Mouse (Mus musculus) E14TG2a.4 (cell line): ENCODE results near the gene Ptcd3.
"Not testable (repeated sequence)": the region's sequence is repeated elsewhere in the genome, so short reads cannot be mapped to it uniquely, and the experiment has no call there.

Source experiments
- H3K27me3 ChIP-seq: 2 replicates; pipeline ENCODE4 v1.6.1; 2014; ENCODE audit warnings: low read length, control low read depth; ENCODE audit not compliant: insufficient read depth
- H3K36me3 ChIP-seq: 2 replicates; pipeline ENCODE4 v1.6.1; 2014; ENCODE audit warnings: low read length, control low read depth; ENCODE audit not compliant: insufficient read depth
- H3K4me1 ChIP-seq: replicated peaks from 2 replicates; pipeline ENCODE4 v1.6.1; 2014; ENCODE audit warnings: low read depth, low read length, control low read depth
- H3K4me3 ChIP-seq: replicated peaks from 2 replicates; pipeline ENCODE4 v1.5.1; 2014; ENCODE audit warnings: mild to moderate bottlenecking, low read length
- H3K9me3 ChIP-seq: 2 replicates; pipeline ENCODE4 v1.6.1; 2014; ENCODE audit warnings: low read length, control low read depth
- CTCF ChIP-seq: conservative IDR thresholded peaks from 2 replicates; pipeline ENCODE4 v1.5.1; 2014; ENCODE audit warnings: low read length
- NANOG ChIP-seq: IDR thresholded peaks from 2 replicates; pipeline ENCODE4 v1.6.1; 2014; ENCODE audit warnings: borderline replicate concordance, low read length, mixed read lengths
- POU5F1 ChIP-seq: IDR thresholded peaks from 2 replicates; pipeline ENCODE4 v1.6.1; 2014; ENCODE audit warnings: low read length, borderline replicate concordance

Gene Ptcd3

GRCm38 (mm10) chr6:71934081-71934556 lies 25.6 kb upstream of the Ptcd3 start:
- TF ChIP-seq CTCF (no peak), NANOG (no peak), POU5F1 (no peak)
- H3K4me3 ChIP-seq = no peak overlapping the region
- H3K4me1 ChIP-seq = peaks cover 24% of the 10 kb centered on the region
- no peaks in the 10 kb centered on the region for H3K27me3 ChIP-seq
- H3K9me3 ChIP-seq = no peaks in the 10 kb centered on the region
- peaks cover 99% of the 10 kb centered on the region for H3K36me3 ChIP-seq

GRCm38 (mm10) chr6:71932347-71932746 lies 23.8 kb upstream of the Ptcd3 start:
- Histone ChIP-seq H3K36me3 (peaks cover 98% of the 10 kb centered on the region), H3K27me3 (no peaks in the 10 kb centered on the region), H3K9me3 (no peaks in the 10 kb centered on the region), H3K4me3 (no peak overlapping the region), H3K4me1 (peaks cover 24% of the 10 kb centered on the region)
- no peak for TF ChIP-seq CTCF
- TF ChIP-seq POU5F1 = no peak
- TF ChIP-seq NANOG = no peak

- Histone ChIP-seq H3K9me3 (no peaks in the 10 kb centered on the region), H3K27me3 (no peaks in the 10 kb centered on the region), H3K36me3 (peaks cover 98% of the 10 kb centered on the region), H3K4me1 (peaks cover 24% of the 10 kb centered on the region), H3K4me3 (no peak overlapping the region)
- TF ChIP-seq CTCF (no peak), NANOG (no peak), POU5F1 (no peak)
Measured at GRCm38 (mm10) chr6:71930830-71931437, 22.4 kb upstream of the Ptcd3 start.

GRCm38 (mm10) chr6:71930053-71930452 lies 21.5 kb upstream of the Ptcd3 start:
- Histone ChIP-seq H3K36me3 (peaks cover 97% of the 10 kb centered on the region), H3K4me1 (peaks cover 28% of the 10 kb centered on the region), H3K9me3 (no peaks in the 10 kb centered on the region), H3K27me3 (no peaks in the 10 kb centered on the region), H3K4me3 (no peak overlapping the region)
- TF ChIP-seq NANOG (no peak), POU5F1 (no peak), CTCF (no peak)

- Histone ChIP-seq H3K36me3 (peaks cover 97% of the 10 kb centered on the region), H3K27me3 (no peaks in the 10 kb centered on the region), H3K9me3 (no peaks in the 10 kb centered on the region), H3K4me3 (no peak overlapping the region), H3K4me1 (peaks cover 26% of the 10 kb centered on the region)
- TF ChIP-seq CTCF (peak; percentile 44), NANOG (no peak)
Measured at GRCm38 (mm10) chr6:71927911-71928310, 19.4 kb upstream of the Ptcd3 start.

- Histone ChIP-seq H3K36me3 (peaks cover 97% of the 10 kb centered on the region), H3K4me1 (peaks cover 16% of the 10 kb centered on the region)
- not testable (repeated sequence) for H3K4me3 ChIP-seq, H3K27me3 ChIP-seq, H3K9me3 ChIP-seq
Measured at GRCm38 (mm10) chr6:71925233-71925632, 16.7 kb upstream of the Ptcd3 start.

GRCm38 (mm10) chr6:71920752-71921151 lies 12.2 kb upstream of the Ptcd3 start:
- Histone ChIP-seq H3K4me3 (no peak overlapping the region), H3K9me3 (no peaks in the 10 kb centered on the region), H3K36me3 (peaks cover 98% of the 10 kb centered on the region), H3K27me3 (no peaks in the 10 kb centered on the region), H3K4me1 (peaks cover 8% of the 10 kb centered on the region; the same call in 1 of the 2 replicates)
- TF ChIP-seq NANOG = no peak
- no peak for TF ChIP-seq CTCF
- no peak for TF ChIP-seq POU5F1

- Histone ChIP-seq H3K4me1 (peaks cover 41% of the 10 kb centered on the region), H3K27me3 (no peaks in the 10 kb centered on the region), H3K9me3 (no peaks in the 10 kb centered on the region), H3K36me3 (peaks cover 67% of the 10 kb centered on the region), H3K4me3 (peak overlapping the region; percentile 29)
- no peak for TF ChIP-seq POU5F1
Measured at GRCm38 (mm10) chr6:71911686-71912450, 3.3 kb upstream of the Ptcd3 start.

- TF ChIP-seq CTCF (0 out of 2 replicates have a peak, but pooled peaks have one; percentile 10), NANOG (no peak), POU5F1 (no peak)
- Histone ChIP-seq H3K4me1 (peaks cover 60% of the 10 kb centered on the region), H3K4me3 (peak overlapping the region; percentile 93), H3K27me3 (no peaks in the 10 kb centered on the region), H3K9me3 (no peaks in the 10 kb centered on the region), H3K36me3 (peaks cover 68% of the 10 kb centered on the region)
Measured at GRCm38 (mm10) chr6:71909840-71910239, 1.3 kb upstream of the Ptcd3 start.
